ENCODE assay signal across 34 mouse cellular contexts in the genomic region with DNA sequence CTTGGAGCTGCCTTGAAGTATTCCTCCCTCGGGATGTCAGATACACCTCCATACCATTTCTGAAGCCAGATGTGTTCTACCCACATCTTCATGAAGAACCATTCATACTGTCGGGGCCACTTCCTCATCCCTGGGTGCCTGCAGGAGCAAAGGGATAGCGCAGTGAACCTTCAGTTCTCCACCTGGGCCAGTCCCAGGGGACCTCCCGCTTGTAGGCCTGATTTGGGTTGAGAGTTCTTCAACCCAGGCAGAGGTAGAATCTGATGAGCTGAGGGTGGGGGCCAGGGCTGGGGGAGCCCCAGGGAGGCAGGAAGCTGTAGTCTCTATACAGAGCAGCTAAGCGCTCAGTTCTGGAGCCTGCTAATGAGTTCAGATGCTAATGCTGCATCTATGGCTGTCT. TPM values are rescaled to one million over a fixed set of nuclear protein-coding genes. Genes with fewer than 3 reads are reported as not detected.
"Had no signal": no experiment of that assay in that cellular context is flagged by ENCODE, and none has a peak within 500 bp of the region (broad histone marks: within the 10 kb centered on the region; RNA-seq: fewer than 3 reads in every experiment).

No protein-coding gene starts in this region.

- H3K9me3 ChIP-seq: heart, embryonic 12.5 days; heart, embryonic 13.5 days; heart, embryonic 15.5 days; hindbrain, embryonic 10.5 days; hindbrain, embryonic 13.5 days; kidney, embryonic 15.5 days had no signal

- H3K4me3 ChIP-seq: heart, embryonic 12.5 days; heart, embryonic 13.5 days; heart, embryonic 15.5 days; hindbrain, embryonic 10.5 days; hindbrain, embryonic 12.5 days; hindbrain, embryonic 13.5 days; hindbrain, embryonic 15.5 days; kidney, embryonic 15.5 days; layer of hippocampus, adult 2 months; left cerebral cortex, adult 2 months had no signal

- H3K9ac ChIP-seq: heart, embryonic 12.5 days; heart, embryonic 13.5 days; heart, embryonic 15.5 days; hindbrain, embryonic 12.5 days; hindbrain, embryonic 13.5 days; hindbrain, embryonic 14.5 days; hindbrain, embryonic 15.5 days; kidney, embryonic 15.5 days had no signal

- H3K27ac ChIP-seq: heart, embryonic 13.5 days; heart, embryonic 15.5 days; hindbrain, embryonic 10.5 days; hindbrain, embryonic 12.5 days; hindbrain, embryonic 13.5 days; hindbrain, embryonic 14.5 days; hindbrain, embryonic 15.5 days; hindbrain, postnatal 0 days; kidney, embryonic 15.5 days; kidney, postnatal 0 days; layer of hippocampus, adult 2 months; left cerebral cortex, adult 2 months had no signal

- H3K4me2 ChIP-seq: heart, embryonic 12.5 days; heart, embryonic 13.5 days; heart, embryonic 15.5 days; hindbrain, embryonic 12.5 days; hindbrain, embryonic 13.5 days; hindbrain, embryonic 14.5 days; hindbrain, embryonic 15.5 days; kidney, embryonic 15.5 days had no signal

- DNase-seq: heart, postnatal 10 days; heart, postnatal 14 days; heart, postnatal 36 days; heart, postnatal 4 days; kidney, adult 11 months; kidney, adult 18-20 months; kidney, adult 2 months; kidney, adult 8-10 months; kidney, adult 9 months; kidney, postnatal 10 days; kidney, postnatal 14 days; kidney, postnatal 25 days; kidney, postnatal 36 days; kidney, postnatal 4 days; layer of hippocampus, adult 9-11 months; layer of hippocampus, postnatal 36 days had no signal

- ATAC-seq: hindbrain, embryonic 16.5 days; hindbrain, postnatal 0 days; inflammation-experienced regulatory T-cells, adult 6 months had no signal

- H3K36me3 ChIP-seq: heart, embryonic 12.5 days; heart, embryonic 13.5 days; heart, embryonic 15.5 days; hindbrain, embryonic 10.5 days; hindbrain, embryonic 12.5 days; kidney, embryonic 15.5 days had no signal

- H3K4me1 ChIP-seq: heart, embryonic 12.5 days; heart, embryonic 13.5 days had no signal

- H3K27me3 ChIP-seq: heart, embryonic 15.5 days; hindbrain, embryonic 12.5 days; hindbrain, embryonic 13.5 days; hindbrain, embryonic 15.5 days; kidney, embryonic 15.5 days had no signal

RNA-seq across cellular contexts. Expression of gene Creg2, which starts 28.2 kb away (rescaled TPM):
- total RNA-seq: heart, postnatal 10 days; heart, postnatal 14 days; heart, postnatal 25 days; heart, postnatal 36 days; heart, postnatal 4 days; hematopoietic stem cell, adult 5-6 weeks had no signal
- polyA plus RNA-seq: heart, embryonic 13.5 days; kidney, embryonic 14.5 days had no signal
